Mouse (Mus musculus) cerebellum, postnatal 4 days (tissue): ENCODE measurements around the gene Rft1.
"Not testable (repeated sequence)": the region's sequence is repeated elsewhere in the genome, so short reads cannot be mapped to it uniquely, and the experiment has no call there.

Experiments
- DNase-seq, 2 experiments: peaks; one replicate each; pipeline ENCODE4 v3.0.0; 2022; ENCODE audit warnings: low spot score in 2 of 2, mixed read lengths in 1 of 2

Rft1 gene

DNA sequence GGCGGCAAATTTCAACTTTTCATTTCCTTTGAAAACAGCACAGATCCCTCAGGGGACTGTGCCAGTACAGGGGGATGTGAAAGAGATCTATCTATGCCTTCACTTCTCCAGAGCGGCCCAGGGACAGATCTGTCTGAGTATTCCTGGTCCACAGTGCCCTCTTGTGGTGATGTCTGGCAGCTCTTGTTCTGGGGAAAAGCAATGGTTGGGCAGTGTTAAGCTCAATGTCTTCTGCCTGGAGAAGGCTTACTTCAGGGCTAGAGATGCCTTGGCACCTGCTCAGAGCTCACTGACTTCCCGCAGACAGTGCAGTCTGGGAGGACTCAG lies 17.8 kb downstream of the Rft1 start:
- DNase-seq, result peak; percentile 78 to 88

DNA sequence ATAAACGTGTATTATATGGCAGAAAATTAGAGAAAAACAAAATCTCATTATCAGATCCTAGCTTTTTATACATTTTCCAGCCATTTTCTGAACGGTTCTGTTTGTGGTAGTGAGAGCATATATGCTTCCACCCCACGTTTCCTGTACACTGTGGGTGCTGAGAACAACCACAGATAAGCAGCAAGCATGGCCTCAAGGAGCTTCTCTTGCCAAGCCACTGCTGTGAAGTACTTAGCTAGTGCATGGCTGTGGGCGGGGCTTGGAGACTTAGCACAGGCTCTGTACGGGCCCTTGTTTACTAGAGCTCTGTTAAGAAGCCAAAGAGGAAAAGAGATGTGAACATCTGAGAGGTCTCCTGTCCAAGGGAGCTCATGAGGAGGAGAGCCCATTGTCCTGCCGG lies 20.8 kb downstream of the Rft1 start:
- no peak for DNase-seq

DNA sequence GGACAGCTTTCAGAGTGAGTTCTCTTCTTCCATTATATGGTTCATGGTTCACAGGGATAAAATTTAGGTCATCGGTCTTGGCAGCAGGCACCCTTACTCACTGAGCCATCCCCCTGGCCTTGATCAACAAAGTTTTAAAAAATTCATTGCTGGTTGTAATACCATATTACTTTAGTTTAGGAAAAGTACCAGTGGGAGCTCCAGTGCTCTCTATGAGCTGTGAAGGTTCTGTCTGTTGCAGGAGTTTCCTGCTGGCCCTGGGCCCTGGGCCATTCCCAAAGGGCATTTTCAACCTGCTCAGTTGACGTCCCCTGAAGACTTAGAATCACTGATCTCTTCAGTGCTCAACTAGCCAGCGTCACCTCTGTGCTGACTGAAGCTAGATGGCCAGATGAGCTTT lies 28.0 kb downstream of the Rft1 start:
- no peak for DNase-seq

DNA sequence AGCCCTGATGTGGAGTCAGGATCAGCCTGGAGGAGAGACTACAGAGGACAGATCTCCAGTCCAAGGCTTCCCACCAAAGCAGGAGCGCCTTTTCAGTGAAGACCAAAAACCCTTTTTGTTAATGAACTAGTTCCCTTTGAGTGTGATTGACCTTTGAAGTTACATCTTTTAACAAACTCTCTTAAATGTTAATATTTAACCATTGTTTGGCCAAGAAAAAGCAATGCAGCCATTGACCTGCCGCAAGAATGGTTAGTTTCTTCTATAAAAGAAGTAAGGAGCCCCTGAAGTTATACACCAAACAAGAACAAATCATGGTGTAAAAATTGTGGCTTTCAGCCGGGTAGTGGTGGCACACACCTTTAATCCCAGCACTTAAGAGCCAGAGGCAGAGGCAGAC lies 36.5 kb downstream of the Rft1 start:
- DNase-seq, result no peak

DNA sequence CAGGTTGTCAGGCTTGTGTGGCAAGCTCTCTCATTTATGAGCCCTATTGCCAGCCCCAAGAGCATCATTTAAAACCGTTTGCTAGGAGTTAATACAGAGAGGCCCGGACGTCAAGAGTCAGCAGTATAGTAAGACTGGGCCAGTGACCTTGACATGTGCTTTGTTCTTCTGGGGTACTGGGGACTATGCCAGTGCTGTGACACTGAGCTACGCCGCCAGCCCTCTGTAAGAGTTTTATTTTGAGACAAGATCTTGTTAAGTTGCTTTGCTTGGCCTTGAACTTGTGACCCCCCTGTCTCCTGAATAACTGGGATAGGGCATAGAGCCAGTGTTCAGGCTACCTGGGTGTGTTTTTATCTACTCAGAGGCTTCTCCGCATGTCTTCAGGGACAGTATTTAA lies 38.3 kb downstream of the Rft1 start:
- no peak for DNase-seq

DNA sequence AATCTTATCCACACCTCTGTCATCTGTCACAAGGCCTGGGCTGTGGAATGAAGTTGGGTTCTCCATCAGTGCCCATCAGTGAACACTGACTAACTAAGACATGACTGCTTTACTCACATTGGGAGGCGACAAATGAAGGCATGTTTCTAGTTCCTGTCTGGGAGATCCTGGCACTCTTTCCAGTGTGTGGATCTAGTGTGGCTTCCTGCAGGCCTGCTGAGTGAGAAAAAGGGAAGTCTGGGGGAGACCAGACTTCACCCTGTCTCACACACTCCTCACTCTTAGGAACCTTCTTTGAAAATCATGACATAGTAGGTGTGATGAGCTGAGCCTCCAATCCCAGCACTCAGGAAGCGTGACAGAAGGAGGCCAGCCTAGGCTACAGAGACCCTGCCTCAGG lies 40.6 kb downstream of the Rft1 start:
- DNase-seq, result no peak

DNA sequence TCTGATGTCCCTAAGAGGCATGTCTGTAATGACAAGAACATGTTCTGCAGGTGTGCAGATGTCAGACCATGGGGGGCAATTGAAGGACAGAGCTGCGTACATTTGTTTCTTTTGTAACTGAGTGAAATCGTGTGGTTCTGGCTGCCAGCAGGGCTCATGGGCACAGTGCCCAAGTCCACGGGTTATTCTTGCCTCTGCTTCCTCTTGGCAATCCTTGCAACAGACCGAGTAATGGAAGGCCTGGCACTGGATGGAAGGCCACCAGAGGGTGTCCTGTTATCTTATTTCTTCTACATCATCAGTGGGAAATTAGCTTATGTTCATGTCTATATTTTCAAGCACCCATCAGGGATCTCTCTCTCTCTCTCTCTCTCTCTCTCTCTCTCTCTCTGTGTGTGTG lies 41.4 kb downstream of the Rft1 start:
- peak; percentile 46 to 75 for DNase-seq

DNA sequence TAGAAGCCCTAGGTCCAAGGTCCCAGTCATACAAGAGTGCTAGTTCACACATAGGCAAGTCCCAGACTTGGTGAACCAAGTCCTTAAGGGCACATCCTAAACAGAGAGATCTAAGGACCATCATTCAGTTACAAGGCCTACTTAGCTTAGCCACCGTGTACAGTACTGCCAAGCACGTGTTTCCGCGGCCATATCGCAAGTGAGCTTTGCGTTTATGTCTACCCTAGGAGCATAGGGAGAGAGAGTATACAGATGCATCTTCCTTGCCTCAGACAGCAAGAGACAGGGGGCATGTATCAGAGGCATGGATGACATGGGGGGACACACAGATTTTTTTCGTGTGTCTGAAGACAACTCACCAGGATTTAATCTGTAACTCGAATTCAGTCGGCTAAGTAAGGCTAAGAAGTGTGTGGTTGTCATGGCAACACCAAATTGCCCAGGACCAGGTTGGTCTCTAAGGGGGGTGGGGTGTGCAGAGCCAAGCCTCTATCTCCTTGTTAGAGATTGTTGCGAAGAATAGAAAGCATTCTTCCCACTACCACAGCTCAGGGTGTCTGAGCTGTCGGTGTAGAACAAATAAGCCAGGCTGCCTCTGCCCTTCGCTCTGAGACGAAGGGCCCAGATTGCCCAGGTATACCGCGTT lies 43.4 kb downstream of the Rft1 start:
- no peak for DNase-seq

DNA sequence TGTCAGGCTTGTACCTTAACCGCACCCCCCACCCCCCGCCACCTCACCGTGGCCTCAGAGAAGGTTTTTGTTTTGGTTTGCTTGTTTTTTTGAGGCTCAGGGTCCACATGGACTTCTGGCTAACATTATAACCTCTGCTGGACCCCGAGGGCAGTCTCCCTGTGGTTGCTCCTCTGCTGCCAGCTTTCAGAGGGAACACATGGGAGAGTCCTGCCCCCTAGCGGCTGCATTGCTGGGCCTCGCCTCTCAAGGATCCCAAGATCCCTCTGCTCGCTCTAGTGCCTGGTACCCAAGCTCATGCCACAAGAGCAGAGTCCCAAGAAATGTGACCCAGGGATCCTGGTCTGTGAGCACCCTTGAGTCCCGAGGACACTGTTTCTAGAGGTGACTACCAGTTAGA lies 45.5 kb downstream of the Rft1 start:
- peak in 1 of 2 experiments; percentile 36 for DNase-seq

DNA sequence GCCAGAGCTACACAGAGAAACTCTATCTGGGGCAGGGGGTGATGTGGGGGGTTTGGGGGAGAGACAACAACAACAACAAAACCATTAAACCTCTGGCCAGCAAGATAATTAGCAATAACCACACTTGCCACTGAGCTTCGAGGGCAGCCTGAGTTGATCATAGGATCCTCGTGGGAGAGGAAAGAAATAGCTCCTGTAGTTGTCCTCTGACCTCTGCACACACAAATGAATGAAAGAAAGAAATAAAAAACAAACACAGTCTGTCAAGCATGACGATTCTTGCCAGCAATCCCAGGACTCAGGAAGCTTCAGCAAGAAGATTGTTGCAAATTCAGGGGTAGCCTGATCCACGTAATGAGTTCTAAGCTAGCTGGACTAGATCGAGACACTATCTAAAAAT lies 48.4 kb downstream of the Rft1 start:
- no peak for DNase-seq

DNA sequence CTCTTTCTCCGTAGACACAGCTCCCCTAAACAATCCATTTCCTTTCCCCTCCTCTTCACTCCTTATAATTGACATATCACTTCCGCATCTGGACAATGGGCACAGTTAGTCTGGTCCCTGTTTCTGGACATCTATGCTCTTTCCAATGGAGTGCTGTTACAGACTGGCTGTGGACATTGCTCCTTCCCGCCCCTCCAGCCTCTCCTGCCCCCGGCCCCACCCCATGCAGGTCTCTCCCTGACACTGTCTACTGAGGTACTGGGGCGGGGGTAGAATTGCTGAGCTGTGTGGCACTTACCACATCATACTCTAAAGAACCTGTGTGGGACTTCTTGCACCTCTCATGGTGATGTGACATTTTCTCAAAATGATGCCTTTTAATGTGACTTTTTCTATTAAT lies 48.9 kb downstream of the Rft1 start:
- no peak for DNase-seq

DNA sequence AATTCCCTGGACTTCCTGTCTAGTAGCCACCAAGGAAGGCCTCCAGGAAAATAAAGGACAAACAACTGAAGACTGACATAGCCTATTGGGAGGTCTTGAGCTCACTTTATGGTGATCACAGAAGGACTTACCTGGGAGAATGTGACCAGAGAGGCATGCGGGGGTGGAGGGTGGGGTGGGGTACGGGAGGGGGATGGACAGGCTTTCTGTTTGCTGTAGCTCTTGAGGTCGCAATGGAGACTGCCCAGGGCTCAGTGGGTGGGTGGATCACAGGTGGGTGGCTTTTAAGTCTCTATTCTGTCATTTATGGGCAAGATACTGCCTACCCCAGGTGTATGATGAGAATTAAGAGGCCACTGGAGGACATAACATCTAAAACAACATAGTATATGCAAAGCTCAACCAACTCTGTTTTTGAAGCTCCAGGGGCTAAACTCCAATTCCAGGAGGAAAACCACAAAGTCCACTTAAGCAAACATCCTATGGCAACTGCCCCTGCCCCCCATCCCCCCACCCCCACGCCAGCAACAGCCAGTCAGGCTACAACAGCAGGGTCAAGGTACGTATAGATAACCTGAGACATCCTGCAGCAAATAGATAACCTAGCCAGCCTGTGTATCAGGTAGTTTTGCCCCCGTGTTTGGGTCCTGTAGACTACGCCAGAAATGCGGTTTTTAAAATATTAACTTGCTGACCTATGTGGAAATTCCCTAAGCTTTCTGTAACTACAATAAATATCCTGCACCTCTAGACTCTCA lies 50.1 kb downstream of the Rft1 start:
- no peak for DNase-seq

DNA sequence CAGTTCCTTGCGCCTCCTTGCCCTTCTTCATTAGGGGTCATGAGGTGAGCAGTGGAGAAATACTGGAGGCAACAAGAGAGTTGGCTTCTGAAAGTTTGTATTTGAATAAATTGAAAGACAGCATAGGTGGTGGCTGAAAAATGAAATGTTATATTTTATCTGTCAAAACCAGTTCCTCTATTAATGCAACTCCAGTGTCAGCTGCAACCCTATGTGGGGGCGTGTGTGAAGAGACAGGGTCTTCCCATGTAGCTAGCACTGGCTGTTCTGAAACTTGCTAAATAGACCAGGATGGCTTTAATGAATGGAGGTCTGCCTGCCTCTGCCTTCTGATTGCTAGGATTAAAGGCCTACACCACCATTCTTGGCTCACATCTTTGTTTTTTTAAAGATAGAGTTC lies 57.7 kb downstream of the Rft1 start:
- DNase-seq, result no peak

DNA sequence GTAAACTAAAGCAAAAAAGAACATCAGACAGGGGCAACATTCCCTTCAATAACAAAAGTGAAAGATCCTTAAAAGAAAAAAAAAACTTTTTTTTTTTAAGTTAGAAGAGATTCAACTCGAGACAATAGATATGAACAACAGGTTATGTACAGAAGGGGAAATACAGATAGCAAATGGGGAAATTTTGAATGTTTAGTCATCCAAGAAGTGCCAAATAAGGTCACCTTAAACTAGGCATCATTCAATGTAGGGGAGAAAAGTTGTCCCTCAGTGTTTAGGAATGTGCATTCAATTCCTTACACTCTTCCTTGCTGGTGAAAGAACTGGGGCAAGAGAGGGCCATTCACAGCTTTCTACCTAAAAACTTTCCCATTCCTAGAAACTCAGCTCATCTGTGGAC lies 59.6 kb downstream of the Rft1 start:
- DNase-seq, result no peak

DNA sequence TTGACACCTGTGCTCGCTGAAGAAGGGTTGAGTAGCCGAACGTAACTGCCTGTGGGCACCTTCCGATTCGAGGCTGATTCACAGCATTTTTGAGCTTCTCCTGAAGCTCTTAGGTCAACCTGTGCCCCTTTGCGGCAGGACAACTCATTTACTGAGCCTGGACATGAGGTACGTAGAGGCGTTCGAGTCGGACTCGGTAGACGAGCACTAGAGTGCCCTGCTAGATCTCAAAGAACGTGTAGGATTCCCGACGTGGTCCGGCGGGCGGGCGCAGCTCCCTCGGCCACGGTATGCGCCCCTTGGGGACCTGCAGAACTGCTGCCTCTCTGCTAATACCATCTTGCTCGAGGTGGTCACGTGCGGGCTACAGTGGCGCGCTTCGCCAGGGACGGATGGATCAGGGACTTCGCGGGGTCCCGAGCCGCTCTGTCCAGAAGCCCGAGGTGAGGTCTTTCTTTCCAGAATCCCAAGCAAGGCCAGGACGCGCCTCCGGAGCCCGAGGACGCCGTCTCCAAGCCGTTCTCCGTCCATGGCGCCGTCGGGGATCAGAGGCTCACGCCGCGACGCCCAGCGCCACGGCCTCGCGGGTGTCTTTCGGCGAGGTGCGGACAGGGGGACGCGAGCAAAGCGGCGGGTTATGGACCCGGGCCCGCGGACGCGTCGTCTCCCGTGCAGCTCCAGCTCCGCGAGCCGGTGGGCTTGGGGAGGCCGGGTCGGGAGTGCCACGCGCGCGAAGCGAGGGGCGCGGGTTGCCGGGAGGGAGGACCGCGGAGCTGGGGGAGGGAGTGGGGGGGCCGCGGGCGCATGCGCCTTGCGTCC lies 60.8 kb downstream of the Rft1 start, which contains the start of gene Sfmbt1:
Gene Sfmbt1 (plus strand): TSS at position 51 of the 819 bp plus-strand sequence.
- DNase-seq, result peak in 1 of 2 experiments; percentile 61

DNA sequence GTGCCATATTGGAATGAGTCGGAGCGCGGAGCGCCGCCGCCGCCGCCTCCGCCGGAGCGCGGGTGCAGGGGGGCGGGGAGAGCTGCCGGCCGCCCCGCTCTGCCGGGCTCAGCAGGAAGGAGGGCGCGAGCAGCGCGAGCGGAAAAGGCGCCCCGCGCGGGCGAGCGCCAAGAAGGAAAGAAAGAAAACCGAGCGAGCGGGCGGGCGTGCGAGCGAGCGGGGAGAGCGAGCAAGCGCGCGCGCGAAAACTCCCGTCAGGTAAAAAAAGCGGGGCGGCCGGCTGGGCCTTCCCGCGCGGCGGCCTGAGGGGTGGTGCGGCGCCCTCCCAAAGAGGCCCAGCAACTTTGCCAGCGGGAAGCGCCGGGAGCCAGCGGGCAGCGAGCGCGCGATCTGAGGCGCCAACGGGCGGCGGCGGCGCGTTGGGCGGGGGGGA lies 61.5 kb downstream of the Rft1 start:
- DNase-seq, result peak; percentile 32 to 81

DNA sequence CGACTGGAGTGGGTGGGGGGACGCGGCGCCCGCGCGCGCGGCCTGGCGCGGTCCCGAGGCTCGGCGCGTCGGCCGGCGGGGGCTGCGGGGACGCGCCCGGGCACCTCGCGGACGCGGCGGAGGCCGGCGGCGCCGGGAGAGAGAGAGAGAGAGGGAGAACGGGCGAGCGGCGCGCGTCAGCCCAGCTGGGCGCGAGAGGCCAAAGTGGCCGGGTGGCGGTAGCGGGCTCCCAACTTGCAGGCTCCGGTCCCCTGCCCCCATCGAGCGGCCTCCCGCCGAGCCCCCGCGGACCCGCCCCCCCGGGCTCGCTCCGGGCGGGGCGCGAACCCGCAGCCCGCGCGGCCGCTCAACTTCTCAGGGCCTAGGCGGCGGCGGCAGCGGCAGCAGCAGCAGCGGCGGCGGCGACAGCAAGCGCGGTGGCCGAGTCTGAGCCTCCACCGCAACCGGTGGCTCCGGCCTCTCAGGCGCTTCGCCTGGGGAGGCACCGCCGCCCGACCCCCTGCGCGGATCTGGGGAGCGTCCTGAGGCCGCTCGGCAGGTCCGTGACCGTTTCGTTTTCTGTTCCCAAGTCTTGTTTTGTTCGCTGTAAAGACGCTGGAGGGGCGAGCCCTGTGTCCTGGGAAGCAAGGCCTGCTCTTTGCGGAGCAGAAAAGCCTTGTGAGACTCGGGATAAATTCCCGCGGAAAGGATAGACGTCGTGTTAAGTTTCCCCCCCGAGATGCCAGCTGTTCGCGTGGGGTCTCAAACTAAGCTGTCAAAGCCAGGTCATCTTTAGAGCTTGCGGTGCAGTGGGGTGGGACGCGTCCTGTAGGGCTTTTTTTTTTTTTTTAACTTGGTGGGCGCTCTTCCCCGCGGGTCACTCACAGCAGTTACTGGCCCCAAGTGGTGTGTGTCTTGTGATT lies 62.1 kb downstream of the Rft1 start:
- DNase-seq, result no peak

DNA sequence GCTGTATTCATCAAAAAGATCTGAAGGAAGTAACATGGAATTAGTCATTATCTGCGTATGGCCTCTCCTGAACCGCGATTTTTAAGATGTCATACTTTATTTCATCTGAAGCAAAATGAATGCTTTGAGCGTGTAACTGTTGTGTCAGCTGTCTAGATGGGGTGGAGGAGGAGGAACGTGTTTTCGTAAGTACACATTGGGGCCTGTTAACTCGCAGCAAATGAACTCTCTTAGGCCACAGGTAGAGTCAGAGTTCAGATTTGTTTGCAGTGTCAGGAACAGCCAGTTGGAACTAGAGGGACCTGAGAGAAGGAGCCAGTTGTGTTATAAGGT lies 62.8 kb downstream of the Rft1 start:
- DNase-seq, result no peak

DNA sequence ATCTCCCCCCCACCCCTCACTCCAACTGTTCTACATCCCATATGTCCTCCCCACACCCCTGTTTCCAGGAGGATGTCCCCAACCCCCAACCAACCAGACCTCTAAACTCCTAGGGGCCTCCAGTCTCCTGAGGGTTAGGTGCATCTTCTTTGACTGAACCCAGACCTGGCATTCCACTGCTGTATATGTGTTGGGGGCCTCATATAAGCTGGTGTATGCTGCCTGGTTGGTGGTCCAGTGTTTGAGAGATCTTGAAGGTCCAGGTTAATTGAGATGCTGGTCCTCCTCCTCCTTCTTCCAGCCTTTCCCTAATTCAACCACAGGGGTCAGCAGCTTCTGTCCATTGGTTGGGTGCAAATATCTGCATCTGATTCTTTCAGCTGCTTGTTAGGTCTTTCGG lies 64.5 kb downstream of the Rft1 start:
- DNase-seq, result not testable (repeated sequence)

DNA sequence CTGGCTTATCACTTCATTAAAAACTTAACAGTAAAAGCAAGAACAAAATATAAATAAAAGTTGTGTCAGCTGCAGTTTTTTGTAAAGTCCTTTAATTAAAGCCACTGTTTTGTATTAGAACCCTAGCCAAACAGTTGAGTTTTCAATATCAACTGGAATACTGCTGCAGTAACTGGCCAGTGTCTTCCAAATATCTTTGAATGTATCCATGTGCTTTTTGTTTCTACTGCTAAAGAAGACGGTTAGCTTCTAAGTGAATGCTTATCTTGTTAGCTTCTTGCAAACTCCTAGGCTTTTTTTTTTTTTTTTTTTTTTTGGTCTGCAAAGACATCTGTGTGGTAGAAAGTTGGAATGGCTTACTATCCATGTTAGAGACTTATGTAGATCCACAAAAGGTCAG lies 65.4 kb downstream of the Rft1 start:
- no peak for DNase-seq

DNA sequence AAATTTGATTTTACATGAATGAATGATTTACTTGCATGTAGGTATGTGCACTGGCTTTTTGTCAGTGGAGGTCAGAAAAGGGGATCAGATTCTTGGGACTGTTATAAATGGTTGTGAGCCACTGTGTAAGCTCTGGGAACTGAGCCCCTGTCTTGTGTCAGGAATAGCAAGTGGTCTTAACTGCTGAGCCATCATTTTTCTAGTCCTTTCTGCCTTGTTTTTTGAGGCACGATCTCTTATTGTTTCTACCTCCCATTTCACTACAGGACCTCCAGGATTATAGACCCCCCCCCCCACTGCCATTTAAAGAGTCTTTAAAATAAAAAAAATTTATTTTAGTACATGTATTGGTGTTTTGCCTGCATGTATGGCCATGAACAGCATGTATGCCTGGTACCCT lies 67.7 kb downstream of the Rft1 start:
- no peak for DNase-seq

DNA sequence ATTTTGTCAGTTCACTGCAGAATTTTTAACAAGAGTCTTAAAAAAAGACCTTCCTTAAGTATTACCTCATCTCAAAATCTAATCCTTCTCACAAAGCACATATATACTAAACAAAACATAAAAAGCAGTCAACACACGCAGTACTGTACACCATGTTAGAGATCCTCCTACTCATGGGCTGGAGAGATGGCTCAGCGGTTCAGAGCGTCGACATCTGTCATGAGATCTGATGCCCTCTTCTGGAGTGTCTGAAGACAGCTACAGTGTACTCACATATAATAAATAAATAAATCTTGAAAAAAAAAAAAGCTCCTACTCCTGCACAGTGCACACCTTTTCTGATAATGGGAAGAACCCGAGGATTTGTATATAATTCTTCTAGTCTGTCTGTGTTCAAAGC lies 68.2 kb downstream of the Rft1 start:
- no peak for DNase-seq
